Mouse (Mus musculus) right cerebral cortex, adult 18-20 months (tissue): Measurements from ENCODE around the gene Sf3b4.

Experiments used
- DNase-seq: peaks from one replicate; pipeline ENCODE4 v3.0.0; 2022; ENCODE audit warnings: mixed read lengths

The Sf3b4 gene

DNA sequence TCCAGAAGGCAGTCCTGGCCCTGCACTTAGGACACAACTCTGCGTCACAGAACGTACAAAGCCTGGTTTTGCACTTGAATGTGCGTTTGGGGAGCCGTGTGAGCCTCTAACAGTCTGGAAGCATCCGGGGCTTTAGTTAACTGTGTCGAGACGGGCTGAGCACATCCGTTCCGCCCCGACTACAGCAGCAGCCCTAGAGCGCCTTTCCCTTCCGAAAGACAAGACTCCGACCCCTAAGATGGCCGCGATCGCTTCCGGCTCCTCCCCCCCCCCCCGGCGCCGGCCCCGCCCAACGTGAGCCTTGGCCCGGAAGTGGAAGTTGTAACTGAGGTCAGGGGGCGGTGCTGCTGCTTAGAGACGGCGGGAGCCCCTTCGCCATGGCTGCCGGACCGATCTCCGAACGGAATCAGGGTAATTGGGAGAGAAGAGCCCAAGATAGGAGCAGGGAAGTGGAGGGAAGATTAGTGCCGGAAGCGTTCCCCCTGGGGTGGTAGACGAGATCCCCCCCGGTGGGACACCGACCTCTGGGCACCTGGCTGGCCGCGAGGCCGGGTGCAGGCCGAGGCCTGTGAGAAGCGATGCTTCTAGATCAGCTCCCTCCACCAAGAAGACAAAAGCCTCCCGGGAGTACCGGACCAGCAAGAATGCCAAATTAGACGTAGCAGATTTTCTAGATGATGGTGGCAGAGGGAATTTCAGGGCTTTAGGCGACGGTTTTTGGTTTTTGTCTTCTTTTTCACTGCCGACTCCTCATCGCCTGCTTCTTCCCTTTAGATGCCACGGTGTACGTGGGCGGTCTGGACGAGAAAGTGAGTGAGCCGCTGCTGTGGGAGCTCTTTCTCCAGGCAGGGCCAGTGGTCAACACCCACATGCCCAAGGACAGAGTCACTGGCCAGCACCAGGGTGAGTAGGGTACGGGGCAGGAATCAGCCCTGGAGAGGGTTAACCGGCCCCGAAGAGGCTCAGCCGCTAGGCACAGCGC, at the start of gene Sf3b4:
Gene Sf3b4, plus strand, starts transcription at position 136 of the 982 bp plus-strand sequence.
- DNase-seq: peak; percentile 86

DNA sequence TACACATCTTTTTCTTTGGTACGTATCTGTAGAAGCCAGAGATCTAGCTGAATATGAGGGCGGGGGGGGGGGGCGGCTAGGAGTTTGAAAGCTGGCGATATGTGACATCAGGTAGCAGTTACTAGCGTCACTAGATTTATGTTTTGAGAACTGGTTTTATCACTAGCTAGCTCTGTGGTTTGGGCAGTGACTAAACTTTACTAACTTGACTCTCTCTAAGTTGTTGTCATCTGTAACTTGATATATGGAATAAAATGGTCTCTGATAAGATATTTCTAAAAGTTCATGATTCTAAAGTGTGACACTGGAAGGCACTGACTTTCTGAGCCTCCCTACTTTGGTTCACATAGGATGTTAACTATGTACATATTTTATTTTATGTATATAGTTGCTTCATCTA, 47.9 kb upstream of the Sf3b4 start:
- DNase-seq: no peak

- DNase-seq: no peak
Measured at GRCm38 (mm10) chr3:96128128-96128527, 44.0 kb upstream of the Sf3b4 start.

- DNase-seq: no peak
Measured at GRCm38 (mm10) chr3:96132478-96132877, 39.7 kb upstream of the Sf3b4 start.

DNA sequence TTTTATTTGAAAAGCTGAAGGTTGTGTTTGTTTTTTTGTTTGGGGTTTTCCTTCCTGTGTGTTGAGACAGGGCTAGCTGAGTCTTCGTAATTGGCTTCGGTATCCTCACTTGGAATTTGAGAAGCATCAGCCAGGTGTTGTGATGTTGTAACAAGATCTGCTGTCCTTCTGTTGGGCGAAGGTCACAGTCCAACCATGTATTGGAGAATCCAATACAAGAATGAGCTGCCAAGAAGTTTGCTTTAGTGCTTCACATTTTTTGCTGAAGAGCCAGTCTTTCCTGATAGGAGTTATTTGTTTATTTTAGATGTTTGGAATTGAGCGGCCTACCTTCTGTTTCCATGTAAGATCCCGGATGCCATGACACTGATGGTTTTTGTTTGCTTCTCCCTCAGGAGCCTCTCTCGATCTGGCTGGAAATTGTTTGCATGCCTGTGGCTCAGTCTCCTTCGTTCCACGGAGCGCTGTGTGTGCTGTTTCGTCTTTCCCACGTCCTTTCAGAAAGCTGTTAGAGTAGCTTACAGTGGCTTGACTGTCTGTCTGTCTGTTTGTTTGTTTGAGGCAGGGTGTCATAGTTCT, 38.7 kb upstream of the Sf3b4 start:
- DNase-seq: no peak

DNA sequence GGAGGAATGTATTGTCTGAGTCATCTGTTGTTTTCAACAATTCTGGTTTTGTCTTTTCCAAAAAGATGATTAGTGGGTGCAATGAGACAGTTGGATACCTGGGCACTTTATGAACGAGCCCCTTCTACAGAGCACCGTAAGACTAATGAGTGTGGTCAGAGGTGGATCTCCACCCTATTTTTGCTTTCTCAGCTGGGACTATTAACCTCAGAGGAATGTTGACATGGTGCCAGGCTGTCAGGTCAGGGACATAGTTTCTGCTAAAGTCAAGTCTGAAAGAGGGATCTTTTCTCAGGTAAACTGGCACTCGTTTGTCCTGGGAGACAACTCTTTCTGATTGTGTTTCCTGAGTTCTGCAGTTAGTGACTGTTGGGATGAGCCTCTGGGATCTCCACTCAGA, 37.1 kb upstream of the Sf3b4 start:
- DNase-seq: no peak

- peak; percentile 59 for DNase-seq
Measured at GRCm38 (mm10) chr3:96147950-96148349, 24.2 kb upstream of the Sf3b4 start.

- DNase-seq: no peak
Measured at GRCm38 (mm10) chr3:96151836-96152235, 20.3 kb upstream of the Sf3b4 start.

GRCm38 (mm10) chr3:96152611-96153010, 19.5 kb upstream of the Sf3b4 start:
- DNase-seq: peak; percentile 41

- DNase-seq: no peak
Measured at GRCm38 (mm10) chr3:96155501-96155900, 16.6 kb upstream of the Sf3b4 start.

GRCm38 (mm10) chr3:96159820-96160219, 12.3 kb upstream of the Sf3b4 start:
- no peak for DNase-seq

GRCm38 (mm10) chr3:96160222-96160802, 11.8 kb upstream of the Sf3b4 start:
- peak; percentile 84 for DNase-seq

DNA sequence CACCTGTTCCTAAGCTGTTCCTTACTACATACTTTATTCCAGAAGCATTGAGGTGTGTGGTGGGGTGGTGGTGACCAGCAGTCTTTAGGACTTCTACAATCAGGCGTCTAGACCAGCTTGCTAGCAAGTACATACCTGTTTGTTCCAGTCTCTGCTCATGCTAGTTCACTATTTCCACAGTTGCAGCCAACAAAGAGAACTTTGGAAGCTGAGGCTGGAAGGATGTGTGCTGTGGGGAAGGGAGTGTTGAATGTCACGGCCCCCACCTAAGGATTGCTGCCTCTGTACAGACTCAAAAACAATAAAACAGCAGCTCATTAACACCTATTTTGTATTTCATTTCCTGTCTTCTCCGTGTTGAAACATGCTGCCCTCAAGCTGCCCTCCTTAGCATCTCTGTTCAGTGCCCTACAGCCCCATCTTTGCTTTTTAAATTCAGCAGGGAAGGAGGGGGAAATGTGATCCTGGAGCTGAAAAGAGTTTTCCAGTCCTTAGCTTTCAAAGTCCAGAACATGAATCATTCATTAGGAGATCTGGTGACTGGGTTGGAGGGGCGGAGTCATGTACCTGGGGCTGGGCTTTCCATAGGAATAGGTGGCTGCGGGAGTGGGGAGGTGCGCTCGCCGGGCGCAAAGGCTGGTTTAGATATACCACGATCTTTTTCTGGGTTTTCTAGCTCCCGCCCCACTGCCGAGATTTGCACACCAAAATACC, 11.2 kb upstream of the Sf3b4 start:
- peak; percentile 81 for DNase-seq

DNA sequence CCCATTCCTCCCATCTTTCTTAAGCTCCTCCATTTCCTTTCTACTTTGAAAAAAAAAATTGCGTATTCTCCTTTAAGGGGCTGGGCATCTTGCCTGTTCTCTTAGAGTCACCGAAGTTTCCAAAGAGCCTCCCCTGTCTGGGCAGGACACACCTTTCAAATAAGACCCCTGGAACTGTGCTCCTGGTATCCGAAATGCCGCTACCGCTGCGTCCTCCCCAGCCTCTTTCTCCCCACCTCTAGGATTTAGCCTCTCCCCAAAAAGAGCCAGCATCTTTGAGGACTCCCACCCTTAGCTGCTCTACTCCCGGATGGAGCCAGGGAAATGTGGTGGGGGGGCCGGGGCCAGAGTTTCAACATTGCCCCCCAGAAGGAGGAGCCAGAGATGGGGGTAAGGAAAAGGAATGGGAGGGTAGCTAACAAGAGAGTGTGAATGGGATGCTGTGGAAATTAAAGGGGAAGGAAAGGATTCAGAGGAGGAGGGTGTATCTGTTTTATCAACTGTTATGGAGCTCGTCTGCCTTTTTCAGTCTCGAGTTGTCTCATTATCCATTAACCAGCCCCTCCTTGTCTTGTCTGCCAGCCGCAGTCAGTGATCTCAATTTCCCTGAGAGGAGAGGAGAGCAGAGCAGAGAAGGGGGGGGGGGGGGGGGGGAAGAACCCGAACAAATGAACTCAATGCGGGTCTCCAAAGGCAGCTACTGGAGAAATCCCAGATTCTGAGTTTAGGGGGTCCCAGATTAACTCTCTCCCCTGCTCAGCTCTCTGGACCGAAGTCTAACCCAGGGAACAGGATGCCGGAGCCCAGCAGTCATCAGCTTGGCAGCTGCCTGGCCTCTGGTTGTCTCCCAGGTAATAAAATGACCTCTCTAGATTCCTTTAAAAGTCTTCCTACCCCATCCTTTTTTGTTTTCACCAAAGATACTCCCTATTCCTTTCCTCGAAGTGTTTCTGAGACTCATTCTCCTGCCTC, 10.0 kb upstream of the Sf3b4 start, which contains the start of gene Mtmr11:
Gene Mtmr11, plus strand, starts transcription at position 136 of the 972 bp plus-strand sequence.
- no peak for DNase-seq

- DNase-seq: no peak
Measured at GRCm38 (mm10) chr3:96163040-96163439, 9.1 kb upstream of the Sf3b4 start.

DNA sequence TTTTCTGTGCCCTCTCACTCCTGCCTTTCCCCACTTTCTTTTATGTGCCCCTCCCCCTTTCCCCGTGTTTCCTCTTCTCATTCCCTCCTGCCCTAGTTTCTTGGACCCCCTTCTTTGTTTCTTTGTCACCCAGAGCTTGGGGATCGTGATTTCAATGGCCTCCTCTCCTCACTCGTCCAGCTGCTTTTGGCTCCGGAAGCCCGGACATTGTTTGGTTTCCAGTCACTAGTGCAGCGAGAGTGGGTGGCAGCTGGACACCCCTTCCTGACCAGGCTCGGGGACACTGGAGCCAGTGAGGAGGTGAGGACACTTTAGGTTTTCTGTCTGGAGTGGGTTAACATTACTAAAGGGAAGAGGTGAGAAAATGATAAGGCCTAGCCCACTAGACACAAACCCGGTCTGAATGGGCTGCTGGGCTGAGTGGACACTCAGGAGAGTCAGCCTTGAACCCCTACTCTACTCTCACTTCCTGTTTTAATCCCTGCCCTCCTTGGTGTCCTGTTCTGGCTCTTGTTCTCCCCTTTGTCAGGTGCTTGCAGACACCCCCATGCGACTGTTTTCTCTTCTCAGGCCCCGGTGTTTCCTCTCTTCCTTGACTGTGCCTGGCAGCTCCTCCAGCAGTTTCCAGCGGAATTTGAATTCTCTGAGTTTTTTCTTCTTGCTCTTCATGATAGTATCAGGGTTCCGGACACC, 3.5 kb upstream of the Sf3b4 start:
- no peak for DNase-seq

- no peak for DNase-seq
Measured at GRCm38 (mm10) chr3:96170276-96170675, 1.9 kb upstream of the Sf3b4 start.

DNA sequence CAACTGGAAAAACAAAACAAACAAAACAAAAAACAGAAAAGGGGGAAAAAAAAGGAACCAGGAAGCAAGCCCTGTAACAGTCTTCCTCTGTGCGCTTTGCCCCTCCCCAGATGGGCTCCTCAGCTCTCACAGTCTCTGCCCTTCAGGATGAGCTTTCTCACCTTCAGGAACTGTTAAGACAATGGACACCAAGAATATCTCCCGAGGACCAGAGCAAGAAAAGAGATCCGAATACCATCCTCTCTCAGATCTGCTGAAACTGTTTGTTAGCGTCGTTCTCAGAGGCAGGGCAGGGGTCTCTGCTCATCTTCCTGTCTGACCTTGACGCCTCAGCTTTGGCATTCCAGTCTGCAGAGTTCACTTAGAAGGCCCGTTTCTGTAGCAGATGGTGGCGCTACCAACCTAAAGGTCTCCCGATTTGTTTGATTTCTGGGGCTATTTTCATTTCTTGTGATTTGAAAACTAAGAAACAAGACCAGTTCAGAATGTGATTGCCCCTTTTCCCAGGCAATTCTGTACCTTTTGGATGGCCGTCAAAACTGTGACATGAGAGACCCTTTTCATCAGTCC, 1.1 kb upstream of the Sf3b4 start:
- DNase-seq: no peak

DNA sequence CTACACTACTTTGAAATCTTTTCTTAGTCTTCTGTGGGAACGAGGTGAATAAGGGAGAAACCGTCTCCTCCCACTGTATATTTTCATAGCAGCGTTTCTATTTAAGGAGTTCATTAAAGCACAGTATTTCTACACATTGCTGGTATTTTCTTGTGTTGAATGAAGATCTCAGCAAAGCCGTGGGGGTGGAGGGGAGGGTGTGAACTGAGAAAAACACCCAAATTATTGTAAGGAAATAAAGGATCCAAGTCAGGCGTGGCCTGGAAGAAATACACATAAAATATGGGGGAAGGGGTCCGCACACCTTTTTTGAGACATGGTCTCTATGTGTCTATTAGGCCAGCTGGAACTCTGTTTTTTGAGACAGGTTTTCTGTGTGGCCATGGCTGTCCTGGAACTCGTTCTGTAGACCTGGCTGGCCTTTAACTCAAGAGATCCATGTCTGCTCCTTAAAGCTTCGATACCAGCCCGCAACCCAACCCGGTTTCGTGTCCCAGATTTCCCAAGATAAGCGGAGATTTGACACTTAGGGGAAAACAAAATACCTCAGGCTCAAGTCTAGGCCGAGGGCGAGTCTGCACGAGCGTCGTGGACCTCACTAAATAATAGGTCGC, 442 bp upstream of the Sf3b4 start:
- DNase-seq: no peak

GRCm38 (mm10) chr3:96173185-96173584, 1.1 kb downstream of the Sf3b4 start:
- no peak for DNase-seq
